Mouse (Mus musculus): ENCODE measurements around the gene Tdrd5. TPM values are rescaled to one million over a fixed set of nuclear protein-coding genes. Genes with fewer than 3 reads are reported as not detected.
A peak's percentile ranks its signal among the peaks of the same experiment; 100 is the strongest.

The Tdrd5 gene
- total RNA-seq, 2 experiments from 2014 or later, result not detected

DNA sequence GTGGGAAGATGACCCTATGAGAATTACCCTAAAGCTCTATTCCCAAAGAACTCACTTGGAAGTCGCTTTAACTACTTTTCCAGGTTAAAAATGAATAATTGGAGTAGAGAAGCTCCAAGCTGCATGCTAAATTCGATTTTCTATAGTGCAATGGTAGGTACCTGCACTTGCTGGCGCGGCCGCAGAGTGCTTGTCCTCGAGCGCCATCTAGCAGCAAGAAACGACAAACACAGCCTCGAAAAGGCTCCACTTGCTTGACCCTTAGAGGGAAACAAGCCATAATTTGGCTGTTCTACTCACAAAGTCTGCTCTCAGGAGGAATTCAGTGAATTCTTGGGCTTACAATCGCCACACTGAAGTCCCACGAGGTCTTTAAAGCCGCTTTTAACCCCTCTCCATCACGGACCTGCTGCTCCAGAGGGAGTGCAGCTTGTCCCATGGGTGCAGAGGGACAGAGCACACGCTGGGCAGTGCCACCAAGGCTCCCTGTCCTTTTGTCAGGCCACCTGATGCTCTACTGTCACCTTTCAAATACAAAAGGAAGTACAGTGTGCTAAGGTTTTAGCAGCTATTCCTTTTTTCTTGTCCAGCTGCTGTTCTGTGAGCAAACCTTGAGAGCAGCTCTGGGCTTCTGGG, 61.6 kb downstream of the Tdrd5 start:
- intact Hi-C loops (cut with DNase I), result loop anchor here (1.0 kb wide), 1 partner anchor 157 kb away; no protein-coding TSS in a partner anchor
- Histone ChIP-seq H3K4me3 (no peak overlapping the region), H3K27ac (no peak overlapping the region)
- DNase-seq, result peak; percentile 63
- TF ChIP-seq CTCF (IDR thresholded peaks at IDR 0.05), result peak; percentile 95; the same call in 1 of the 2 replicates

DNA sequence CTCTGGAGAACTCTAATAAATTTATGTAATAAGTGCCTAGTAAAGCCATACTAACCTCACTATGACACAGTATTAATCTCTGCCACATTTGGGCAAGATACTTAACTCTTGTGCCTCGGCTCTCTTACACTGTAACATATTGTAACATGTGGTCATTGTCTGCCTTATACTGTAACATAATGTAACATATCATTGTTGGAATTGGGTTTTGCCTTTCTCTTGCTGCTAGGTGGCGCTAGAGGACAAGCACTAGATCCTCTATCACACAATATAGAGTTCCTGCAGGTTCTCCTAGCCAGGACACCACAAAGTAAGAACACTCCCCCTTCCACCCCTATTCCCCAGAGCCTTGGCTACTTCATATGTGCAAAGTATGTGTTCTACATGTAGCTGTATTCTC, 62.4 kb downstream of the Tdrd5 start:
- intact Hi-C loops (cut with DNase I), result loop anchor here (1.0 kb wide), 1 partner anchor 156 kb away; no protein-coding TSS in a partner anchor
- peak; percentile 50 for TF ChIP-seq CTCF (IDR thresholded peaks at IDR 0.05)

DNA sequence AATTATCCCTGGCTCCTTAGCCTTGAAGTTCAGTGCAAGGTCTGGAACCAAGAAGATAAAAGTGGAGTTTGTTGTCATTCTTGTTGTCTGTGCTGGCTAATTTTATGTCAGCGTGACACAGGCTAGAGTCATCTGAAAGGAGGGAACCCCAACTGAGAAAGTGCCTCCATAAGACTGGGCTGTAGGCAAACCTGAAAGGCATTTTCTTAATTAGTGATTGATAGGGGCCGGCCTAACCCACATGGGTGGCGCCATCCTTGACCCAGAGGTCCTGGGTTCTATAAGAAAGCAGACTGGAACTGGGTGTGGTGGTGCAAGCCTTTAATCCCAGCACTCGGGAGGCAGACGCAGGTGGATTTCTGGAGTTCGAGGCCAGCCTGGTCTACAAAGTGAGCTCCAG, 72.3 kb downstream of the Tdrd5 start:
- intact Hi-C loops (cut with DNase I), result loop anchor here (5.0 kb wide), 1 partner anchor 189 kb away; no protein-coding TSS in a partner anchor

More for the DNA sequence above, 62.4 kb downstream of the Tdrd5 start:
- DNase-seq, result no peak
- no peak overlapping the region for H3K27ac ChIP-seq
- no peak overlapping the region for H3K4me3 ChIP-seq

DNA sequence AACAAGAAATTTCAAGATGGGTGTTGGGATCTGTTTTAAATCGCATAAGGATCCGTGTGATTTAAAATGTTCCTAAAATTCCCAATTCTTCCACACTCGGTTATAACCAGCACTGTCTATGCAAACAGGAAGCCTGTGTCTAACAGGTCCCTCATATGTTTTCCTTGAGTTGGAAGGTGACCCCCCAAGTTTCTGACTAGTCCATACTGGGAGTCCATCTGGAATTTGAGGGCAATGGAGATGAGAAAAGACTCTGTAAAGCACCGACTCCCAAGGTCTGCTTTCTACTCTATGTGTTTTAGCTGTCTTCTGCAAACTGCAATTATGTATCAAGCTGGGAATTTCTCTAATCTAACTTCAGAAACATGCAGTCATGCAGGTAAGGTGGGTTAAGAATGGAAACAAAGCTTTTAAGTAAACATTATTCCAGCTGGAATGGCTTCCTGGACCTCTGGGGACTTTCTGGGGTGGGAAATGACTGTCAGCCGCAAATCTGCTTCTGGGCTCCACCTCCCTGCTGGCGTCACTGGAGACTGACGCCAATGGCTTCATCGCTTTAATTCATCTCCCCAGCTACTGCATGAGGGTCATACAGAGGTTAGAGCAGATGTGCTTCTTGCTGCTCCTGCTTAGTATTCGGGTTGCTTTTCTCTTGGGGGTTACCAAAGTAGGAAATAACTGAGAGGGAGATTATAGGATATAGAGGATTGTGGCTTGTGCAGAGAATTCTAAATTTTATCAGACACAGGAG, 73.0 kb downstream of the Tdrd5 start:
- peak; percentile 57 for DNase-seq
- Histone ChIP-seq H3K27ac (peak overlapping the region; percentile 56), H3K4me3 (peak overlapping the region; percentile 29; the same call in 1 of the 2 replicates)
- intact Hi-C loops (cut with DNase I), result loop anchor here (5.0 kb wide), 1 partner anchor 188 kb away; no protein-coding TSS in a partner anchor
- TF ChIP-seq CTCF (IDR thresholded peaks at IDR 0.05), result no peak

More for the DNA sequence above, 72.3 kb downstream of the Tdrd5 start:
- Histone ChIP-seq H3K4me3 (no peak overlapping the region), H3K27ac (peak overlapping the region; percentile 56; the same call in 1 of the 2 replicates)
- TF ChIP-seq CTCF (IDR thresholded peaks at IDR 0.05), result no peak
- DNase-seq, result no peak

DNA sequence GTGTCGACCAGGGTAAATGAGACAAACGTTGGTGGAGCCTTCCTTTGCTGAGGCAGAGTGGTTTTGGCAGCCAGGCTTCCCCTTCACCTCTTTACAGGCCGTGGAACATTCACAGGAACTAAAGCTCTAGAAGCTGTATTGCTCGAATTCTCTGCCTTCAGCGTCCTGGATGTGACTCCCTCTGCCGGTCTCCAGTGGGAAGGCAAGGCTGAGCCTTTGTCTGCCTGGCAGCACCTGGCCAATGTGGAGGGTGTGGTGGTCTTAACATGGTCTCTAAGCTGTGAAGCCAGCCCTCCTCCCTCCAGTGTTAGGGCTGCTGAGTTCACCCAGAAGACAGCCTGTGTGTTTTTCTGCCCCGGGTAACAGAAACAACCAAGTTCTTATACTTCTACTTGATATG, 74.0 kb downstream of the Tdrd5 start:
- intact Hi-C loops (cut with DNase I), result loop anchor here (5.0 kb wide), 1 partner anchor 142 kb away; no protein-coding TSS in a partner anchor
- DNase-seq, result peak; percentile 62
- peak; percentile 83 for TF ChIP-seq CTCF (IDR thresholded peaks at IDR 0.05)
- Histone ChIP-seq H3K27ac (no peak overlapping the region), H3K4me3 (no peak overlapping the region)

DNA sequence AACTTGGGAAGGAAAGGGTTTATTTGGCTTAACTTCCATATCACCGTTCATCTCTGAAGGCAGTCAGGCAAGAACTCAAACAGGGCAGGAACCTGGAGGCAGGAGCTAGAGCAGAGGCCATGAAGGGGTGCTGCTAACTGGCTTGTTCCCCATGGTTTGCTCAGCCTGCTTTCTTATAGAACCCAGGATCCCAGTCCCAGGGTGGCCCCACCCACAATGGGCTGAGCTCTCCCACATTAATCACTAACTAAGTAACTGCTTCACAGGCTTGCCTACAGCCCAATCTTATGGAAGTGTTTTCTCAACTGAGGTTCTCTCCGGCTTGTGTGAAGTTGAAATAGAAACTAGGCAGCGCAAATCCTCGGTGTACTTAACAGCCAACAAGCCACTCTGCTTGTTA, 74.7 kb downstream of the Tdrd5 start:
- H3K4me3 ChIP-seq, result no peak overlapping the region
- no peak for DNase-seq
- intact Hi-C loops (cut with DNase I), result loop anchor here (5.0 kb wide), 1 partner anchor 141 kb away; no protein-coding TSS in a partner anchor
- TF ChIP-seq CTCF (IDR thresholded peaks at IDR 0.05), result no peak
- H3K27ac ChIP-seq, result no peak overlapping the region

DNA sequence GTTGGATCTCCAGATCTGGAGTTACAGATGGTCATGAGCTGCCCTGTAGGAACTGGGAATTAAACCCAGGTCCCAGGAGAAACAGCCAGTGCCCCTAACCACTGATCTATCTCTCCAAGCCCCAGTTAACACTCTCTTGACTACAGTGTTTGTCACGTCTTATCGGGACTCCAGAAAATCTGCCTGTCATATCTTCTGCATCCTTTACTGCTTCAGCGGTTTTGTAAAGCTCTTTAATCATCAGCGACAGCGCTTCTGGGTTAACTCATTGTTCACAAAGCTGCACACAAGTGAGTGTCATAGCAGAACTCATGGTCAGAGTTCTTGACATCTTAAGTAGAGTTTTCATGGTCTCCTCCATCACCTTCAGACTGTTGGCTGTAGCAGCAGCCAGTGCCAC, 76.6 kb downstream of the Tdrd5 start:
- intact Hi-C loops (cut with DNase I), result loop anchor here (5.0 kb wide), 1 partner anchor 140 kb away; no protein-coding TSS in a partner anchor
- no peak for TF ChIP-seq CTCF (IDR thresholded peaks at IDR 0.05)
- no peak overlapping the region for H3K27ac ChIP-seq

DNA sequence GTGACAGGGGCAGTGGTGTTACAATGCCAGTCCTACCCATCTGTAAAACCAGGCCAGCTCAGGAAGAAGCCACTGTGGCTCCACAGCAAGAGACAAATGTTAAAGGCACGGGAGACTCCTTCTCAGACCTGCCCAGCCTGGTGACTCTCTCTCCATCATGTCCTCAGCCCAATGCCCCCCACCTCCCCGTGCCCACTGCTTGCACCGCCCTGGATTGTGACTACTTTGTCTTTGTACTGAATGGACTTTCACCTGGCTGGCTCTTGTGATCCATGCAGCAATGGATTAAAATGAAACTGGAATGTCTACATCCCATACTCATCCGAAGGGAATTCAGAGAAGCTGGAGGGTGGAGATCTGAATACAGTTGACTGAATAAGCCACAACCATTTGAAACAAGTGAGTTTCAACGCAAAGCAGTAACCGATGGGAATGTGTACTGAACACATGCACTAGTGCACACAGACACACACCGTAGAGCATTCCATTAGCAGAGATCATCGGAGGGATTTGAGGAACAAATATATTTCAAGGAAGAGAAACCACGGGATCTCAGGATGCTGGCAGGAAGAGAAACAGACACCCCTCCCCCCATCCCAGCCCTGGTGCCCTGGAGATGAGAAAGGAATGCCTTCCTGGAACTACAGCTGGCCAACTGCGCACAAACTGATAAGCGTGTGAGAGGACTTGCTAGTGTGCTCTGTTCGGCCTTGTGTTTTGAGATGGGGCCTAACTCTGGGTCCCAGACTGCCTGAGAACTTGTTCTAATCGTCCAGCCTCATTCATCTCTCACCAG, 81.1 kb downstream of the Tdrd5 start:
- no peak overlapping the region for H3K4me3 ChIP-seq
- intact Hi-C loops (cut with DNase I), result no loop called here
- DNase-seq, result no peak
- TF ChIP-seq CTCF (IDR thresholded peaks at IDR 0.05), result no peak
- H3K27ac ChIP-seq, result no peak overlapping the region

More for the DNA sequence above, 76.6 kb downstream of the Tdrd5 start:
- DNase-seq, result no peak
- H3K4me3 ChIP-seq, result no peak overlapping the region

DNA sequence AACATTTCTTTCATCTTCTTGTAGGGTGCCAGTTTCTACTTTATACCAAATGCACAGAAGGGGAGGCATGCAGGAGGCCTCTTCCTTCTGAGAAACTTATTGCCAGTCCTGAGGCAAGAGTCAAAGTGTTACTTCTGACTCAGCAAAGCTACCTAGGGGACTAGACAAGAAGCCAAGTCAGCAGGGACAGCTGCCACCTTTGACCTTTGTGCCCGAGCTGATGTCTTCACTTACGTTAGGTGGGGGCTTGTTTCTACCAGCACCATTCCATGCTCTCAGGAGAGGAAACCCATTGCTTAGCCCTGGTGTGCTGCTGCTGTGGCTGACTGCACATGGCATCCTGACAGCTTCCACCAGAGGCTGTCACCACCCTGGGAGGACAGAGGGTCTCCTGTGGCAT, 82.1 kb downstream of the Tdrd5 start:
- intact Hi-C loops (cut with DNase I), result no loop called here
- H3K4me3 ChIP-seq, result no peak overlapping the region
- peak; percentile 48 for DNase-seq
- TF ChIP-seq CTCF (IDR thresholded peaks at IDR 0.05), result no peak
- no peak overlapping the region for H3K27ac ChIP-seq

DNA sequence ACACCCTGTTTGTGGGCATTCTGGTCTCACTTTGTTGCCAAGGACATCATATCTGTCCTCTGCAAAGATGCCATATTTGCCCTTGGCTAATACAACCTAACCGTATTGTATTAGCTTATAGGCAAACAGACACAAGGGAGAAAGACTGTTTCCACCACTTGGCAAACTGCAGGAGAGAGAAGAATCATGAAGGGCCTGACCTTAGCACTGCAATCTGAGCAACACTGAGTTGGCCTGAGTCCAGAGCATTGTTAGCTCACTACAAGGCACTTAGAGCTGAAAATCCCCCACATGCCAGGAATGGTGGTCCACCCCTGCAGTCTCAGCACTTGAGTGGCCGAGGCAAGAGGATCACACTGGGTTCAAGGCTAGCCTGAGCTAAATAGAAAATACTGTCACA, 84.9 kb downstream of the Tdrd5 start:
- no peak for DNase-seq
- Histone ChIP-seq H3K27ac (no peak overlapping the region), H3K4me3 (no peak overlapping the region)
- TF ChIP-seq CTCF (IDR thresholded peaks at IDR 0.05), result no peak
- intact Hi-C loops (cut with DNase I), result no loop called here

DNA sequence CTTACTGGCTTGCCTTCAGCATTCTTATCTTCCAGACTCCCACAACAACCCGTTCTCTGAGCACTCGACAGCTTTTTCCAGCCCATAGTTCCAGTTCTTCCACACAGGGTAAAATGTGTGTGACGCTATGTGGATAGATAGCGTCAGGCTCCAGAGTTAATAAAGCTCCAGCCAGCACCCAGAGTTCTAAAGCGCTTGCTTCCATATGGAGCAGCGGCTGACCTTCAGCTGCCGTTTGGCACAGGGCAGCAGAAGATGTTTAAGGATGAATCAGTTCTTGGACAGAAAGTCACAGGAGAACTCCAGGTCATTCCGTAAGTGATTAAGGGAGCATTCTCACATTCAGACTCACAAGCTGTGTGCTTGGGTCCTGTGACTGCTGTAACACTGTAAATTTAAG, 85.5 kb downstream of the Tdrd5 start:
- TF ChIP-seq CTCF (IDR thresholded peaks at IDR 0.05), result no peak
- H3K27ac ChIP-seq, result peak overlapping the region; percentile 73
- H3K4me3 ChIP-seq, result peak overlapping the region; percentile 43
- DNase-seq, result no peak
- intact Hi-C loops (cut with DNase I), result no loop called here

DNA sequence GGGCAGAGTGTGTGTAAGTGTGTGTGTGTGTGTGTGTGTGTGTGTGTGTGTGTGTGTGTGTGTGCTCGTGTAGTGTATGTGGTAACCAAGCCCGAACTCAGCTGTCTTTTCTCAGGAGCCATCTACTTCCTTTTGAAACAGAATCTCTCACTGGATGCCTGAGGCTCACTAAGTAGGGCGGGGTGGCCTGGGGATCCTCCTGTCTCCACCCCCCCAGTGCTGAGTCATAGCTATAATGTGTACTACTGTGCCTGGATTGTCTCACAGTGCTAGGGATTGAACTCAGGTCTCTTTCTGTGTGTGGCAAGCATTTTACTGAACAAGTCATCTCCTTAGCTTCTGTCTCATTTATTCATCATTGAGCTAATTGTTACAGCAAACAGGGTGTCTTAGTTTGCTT, 86.1 kb downstream of the Tdrd5 start:
- Histone ChIP-seq H3K4me3 (no peak overlapping the region; the same call in 1 of the 2 replicates), H3K27ac (peak overlapping the region; percentile 73)
- DNase-seq, result peak; percentile 62
- intact Hi-C loops (cut with DNase I), result no loop called here
- TF ChIP-seq CTCF (IDR thresholded peaks at IDR 0.05), result no peak
